Mouse (Mus musculus): Measurements from ENCODE around the gene Haus7. TPM values are rescaled to one million over a fixed set of nuclear protein-coding genes. Genes with fewer than 3 reads are reported as not detected.

Gene Haus7
- polyA plus RNA-seq, 1 experiment from 2014 or later, result 96.2 TPM

GRCm38 (mm10) chrX:73482643-73483483 lies 24.0 kb upstream of the Haus7 start:
- WGBS, result 25% methylated on average over 4 of the region's 4 CpGs
- H3K27ac ChIP-seq, result peak overlapping the region; percentile 90
- peaks cover 4% of the 10 kb centered on the region; the same call in 1 of the 2 replicates for H3K36me3 ChIP-seq
- no peaks in the 10 kb centered on the region for H3K9me3 ChIP-seq
- peak overlapping the region; percentile 48 for H3K4me3 ChIP-seq
- H3K4me2 ChIP-seq, result peak overlapping the region; percentile 69
- H3K27me3 ChIP-seq, result peaks cover 14% of the 10 kb centered on the region
- H3K4me1 ChIP-seq, result peaks cover 44% of the 10 kb centered on the region
- ATAC-seq (ENCODE audit: insufficient number of reproducible peaks, insufficient read depth, low FRiP score, low TSS enrichment, low read depth), result no peak
- peak overlapping the region; percentile 75; the same call in 1 of the 2 replicates for H3K9ac ChIP-seq

- Histone ChIP-seq H3K4me2 (no peak overlapping the region), H3K27me3 (peaks cover 14% of the 10 kb centered on the region), H3K4me1 (peaks cover 50% of the 10 kb centered on the region), H3K27ac (peak overlapping the region; percentile 78), H3K36me3 (no peaks in the 10 kb centered on the region), H3K9me3 (no peaks in the 10 kb centered on the region), H3K9ac (no peak overlapping the region), H3K4me3 (no peak overlapping the region)
- 45% methylated on average over 2 of the region's 2 CpGs for WGBS
- ATAC-seq (ENCODE audit: insufficient number of reproducible peaks, insufficient read depth, low FRiP score, low TSS enrichment, low read depth), result no peak
Measured at GRCm38 (mm10) chrX:73480334-73480733, 21.5 kb upstream of the Haus7 start.

- peak overlapping the region; percentile 78 for H3K27ac ChIP-seq
- H3K36me3 ChIP-seq, result no peaks in the 10 kb centered on the region
- H3K4me3 ChIP-seq, result no peak overlapping the region
- H3K4me1 ChIP-seq, result peaks cover 51% of the 10 kb centered on the region
- H3K9me3 ChIP-seq, result no peaks in the 10 kb centered on the region
- ATAC-seq (ENCODE audit: insufficient number of reproducible peaks, insufficient read depth, low FRiP score, low TSS enrichment, low read depth), result no peak
- no peak overlapping the region for H3K4me2 ChIP-seq
- H3K27me3 ChIP-seq, result peaks cover 14% of the 10 kb centered on the region
- no peak overlapping the region for H3K9ac ChIP-seq
Measured at GRCm38 (mm10) chrX:73479656-73480055, 20.8 kb upstream of the Haus7 start.

- no peaks in the 10 kb centered on the region for H3K36me3 ChIP-seq
- no peak for ATAC-seq (ENCODE audit: insufficient number of reproducible peaks, insufficient read depth, low FRiP score, low TSS enrichment, low read depth)
- no peak overlapping the region for H3K27ac ChIP-seq
- H3K4me2 ChIP-seq, result no peak overlapping the region
- WGBS, result 84% methylated on average over 2 of the region's 2 CpGs
- no peak overlapping the region for H3K9ac ChIP-seq
- H3K4me1 ChIP-seq, result peaks cover 48% of the 10 kb centered on the region
- peaks cover 14% of the 10 kb centered on the region for H3K27me3 ChIP-seq
- H3K9me3 ChIP-seq, result no peaks in the 10 kb centered on the region
- no peak overlapping the region for H3K4me3 ChIP-seq
Measured at GRCm38 (mm10) chrX:73477500-73477899, 18.7 kb upstream of the Haus7 start.

GRCm38 (mm10) chrX:73476621-73477020 lies 17.8 kb upstream of the Haus7 start:
- H3K27me3 ChIP-seq, result peaks cover 16% of the 10 kb centered on the region
- H3K4me3 ChIP-seq, result no peak overlapping the region
- H3K4me1 ChIP-seq, result peaks cover 46% of the 10 kb centered on the region
- no peak overlapping the region for H3K4me2 ChIP-seq
- 68% methylated on average over 2 of the region's 2 CpGs for WGBS
- H3K36me3 ChIP-seq, result no peaks in the 10 kb centered on the region
- no peak overlapping the region for H3K9ac ChIP-seq
- H3K9me3 ChIP-seq, result no peaks in the 10 kb centered on the region
- peak overlapping the region; percentile 66; the same call in 1 of the 2 replicates for H3K27ac ChIP-seq
- ATAC-seq (ENCODE audit: insufficient number of reproducible peaks, insufficient read depth, low FRiP score, low TSS enrichment, low read depth), result no peak

GRCm38 (mm10) chrX:73475658-73476256 lies 16.9 kb upstream of the Haus7 start:
- H3K27ac ChIP-seq, result peak overlapping the region; percentile 92
- WGBS, result 89% methylated on average over 1 of the region's 1 CpGs
- H3K9ac ChIP-seq, result no peak overlapping the region
- no peaks in the 10 kb centered on the region for H3K36me3 ChIP-seq
- H3K4me1 ChIP-seq, result peaks cover 43% of the 10 kb centered on the region
- H3K4me3 ChIP-seq, result no peak overlapping the region
- H3K9me3 ChIP-seq, result no peaks in the 10 kb centered on the region
- H3K27me3 ChIP-seq, result peaks cover 17% of the 10 kb centered on the region
- no peak for ATAC-seq (ENCODE audit: insufficient number of reproducible peaks, insufficient read depth, low FRiP score, low TSS enrichment, low read depth)
- H3K4me2 ChIP-seq, result no peak overlapping the region

GRCm38 (mm10) chrX:73474340-73475165 lies 15.7 kb upstream of the Haus7 start:
- Histone ChIP-seq H3K4me1 (peaks cover 33% of the 10 kb centered on the region), H3K36me3 (no peaks in the 10 kb centered on the region), H3K4me3 (no peak overlapping the region), H3K27me3 (peaks cover 21% of the 10 kb centered on the region), H3K4me2 (peak overlapping the region; percentile 11; the same call in 1 of the 2 replicates), H3K9me3 (no peaks in the 10 kb centered on the region), H3K27ac (peak overlapping the region; percentile 92), H3K9ac (no peak overlapping the region)
- 41% methylated on average over 12 of the region's 12 CpGs for WGBS
- peak; percentile 80; the same call in 1 of the 2 replicates for ATAC-seq (ENCODE audit: insufficient number of reproducible peaks, insufficient read depth, low FRiP score, low TSS enrichment, low read depth)

GRCm38 (mm10) chrX:73471764-73472163 lies 12.9 kb upstream of the Haus7 start:
- H3K27me3 ChIP-seq, result peaks cover 7% of the 10 kb centered on the region
- 85% methylated on average over 3 of the region's 3 CpGs for WGBS
- H3K9me3 ChIP-seq, result no peaks in the 10 kb centered on the region
- H3K36me3 ChIP-seq, result no peaks in the 10 kb centered on the region
- ATAC-seq (ENCODE audit: insufficient number of reproducible peaks, insufficient read depth, low FRiP score, low TSS enrichment, low read depth), result no peak
- no peak overlapping the region for H3K4me3 ChIP-seq
- H3K4me1 ChIP-seq, result peaks cover 43% of the 10 kb centered on the region
- no peak overlapping the region for H3K4me2 ChIP-seq
- no peak overlapping the region for H3K27ac ChIP-seq
- no peak overlapping the region for H3K9ac ChIP-seq

- Histone ChIP-seq H3K4me2 (no peak overlapping the region), H3K27me3 (peaks cover 7% of the 10 kb centered on the region; the same call in 1 of the 2 replicates), H3K9ac (no peak overlapping the region), H3K27ac (peak overlapping the region; percentile 96), H3K36me3 (no peaks in the 10 kb centered on the region), H3K4me1 (peaks cover 28% of the 10 kb centered on the region), H3K4me3 (no peak overlapping the region), H3K9me3 (no peaks in the 10 kb centered on the region)
- ATAC-seq (ENCODE audit: insufficient number of reproducible peaks, insufficient read depth, low FRiP score, low TSS enrichment, low read depth), result no peak
- WGBS, result 36% methylated on average over 1 of the region's 1 CpGs
Measured at GRCm38 (mm10) chrX:73468752-73469151, 9.9 kb upstream of the Haus7 start.

- Histone ChIP-seq H3K9me3 (no peaks in the 10 kb centered on the region), H3K4me3 (no peak overlapping the region), H3K9ac (no peak overlapping the region), H3K4me1 (peaks cover 27% of the 10 kb centered on the region), H3K27me3 (peaks cover 7% of the 10 kb centered on the region; the same call in 1 of the 2 replicates), H3K4me2 (0 out of 2 replicates have a peak overlapping the region, but pooled peaks have one; percentile 32), H3K27ac (peak overlapping the region; percentile 96), H3K36me3 (no peaks in the 10 kb centered on the region)
- 54% methylated on average over 3 of the region's 3 CpGs for WGBS
- no peak for ATAC-seq (ENCODE audit: insufficient number of reproducible peaks, insufficient read depth, low FRiP score, low TSS enrichment, low read depth)
Measured at GRCm38 (mm10) chrX:73468330-73468729, 9.5 kb upstream of the Haus7 start.

Data from embryonic facial prominence, embryonic 13.5 days (tissue).